Mouse (Mus musculus) E14TG2a.4 (cell line): ENCODE measurements around the gene Arhgef11.

ENCODE experiments used
- CTCF ChIP-seq: conservative IDR thresholded peaks from 2 replicates; pipeline ENCODE4 v1.5.1; 2014; ENCODE audit warnings: low read length
- NANOG ChIP-seq: IDR thresholded peaks from 2 replicates; pipeline ENCODE4 v1.6.1; 2014; ENCODE audit warnings: borderline replicate concordance, low read length, mixed read lengths
- POU5F1 ChIP-seq: IDR thresholded peaks from 2 replicates; pipeline ENCODE4 v1.6.1; 2014; ENCODE audit warnings: low read length, borderline replicate concordance

GRCm38 (mm10) chr3:87771088-87771487, 153.7 kb downstream of the Arhgef11 start:
- no peak for TF ChIP-seq CTCF
- TF ChIP-seq POU5F1, result no peak
- no peak for TF ChIP-seq NANOG
